Mouse (Mus musculus): ENCODE results near the gene Cuedc1.

DNA sequence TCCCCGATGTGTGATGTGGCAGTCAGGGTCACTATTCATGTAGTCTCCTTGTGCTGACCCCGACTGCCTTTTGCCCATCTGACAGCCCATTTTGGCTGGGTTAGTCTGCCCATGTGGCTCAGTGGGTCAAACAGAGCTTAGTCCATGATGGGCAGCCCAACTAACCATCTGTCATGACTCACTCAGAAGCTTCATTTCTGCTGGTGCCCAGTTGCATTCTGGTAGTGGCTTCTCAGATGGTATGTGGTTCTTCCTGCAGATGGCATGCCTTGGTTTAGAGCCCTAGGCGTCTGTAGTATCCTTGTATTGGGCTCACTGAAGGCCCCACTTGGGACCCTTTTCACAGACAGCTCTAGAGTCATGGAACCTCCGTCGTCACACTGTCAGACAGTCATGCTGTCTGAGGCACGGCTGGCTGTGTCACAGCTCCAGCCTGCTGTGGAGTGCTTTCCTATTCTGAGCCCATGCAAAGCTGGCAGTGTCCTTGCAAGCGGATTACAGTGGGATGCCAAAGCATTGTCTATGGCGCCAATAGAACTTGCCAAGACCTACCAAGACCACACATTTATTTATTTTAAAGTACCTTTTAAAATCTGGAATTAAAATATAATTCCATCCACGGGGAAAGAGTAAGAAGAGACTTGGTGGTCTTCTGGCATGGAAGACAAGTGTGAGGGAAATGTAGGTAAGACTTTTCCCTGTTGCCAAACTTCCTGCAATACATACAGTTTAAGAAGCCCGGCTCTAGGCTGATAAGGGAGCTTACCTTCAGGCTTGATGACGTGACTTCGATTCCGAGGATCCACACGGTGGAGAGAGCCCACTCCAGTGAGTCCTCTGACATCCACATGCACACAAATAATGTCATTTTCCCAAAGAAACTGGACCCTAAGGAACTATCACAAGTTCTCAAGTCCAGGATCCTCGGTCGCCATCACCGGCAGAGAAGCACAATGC, 129.4 kb downstream of the Cuedc1 start:
- TF ChIP-seq CTCF (IDR thresholded peaks at IDR 0.05; ENCODE audit: insufficient read depth, low read depth, low read length) (no peak), POLR2A (IDR thresholded peaks at IDR 0.05; ENCODE audit: insufficient read depth, low read depth, low read length) (no peak)
